Mouse (Mus musculus) left cerebral cortex, postnatal 14 days (tissue): Measurements from ENCODE around the gene Prr11. TPM values are rescaled to one million over a fixed set of nuclear protein-coding genes. Genes with fewer than 3 reads are reported as not detected.
"Not testable (repeated sequence)": the region's sequence is repeated elsewhere in the genome, so short reads cannot be mapped to it uniquely, and the experiment has no call there.

Experiments used
- DNase-seq, 2 experiments: peaks; one replicate each; pipeline ENCODE4 v3.0.0; 2021 to 2022; ENCODE audit warnings: low spot score in 2 of 2, mixed read lengths in 1 of 2
- intact Hi-C: fragments of 180-260 bp; cut with DNase I; formaldehyde crosslinking; loops from one replicate; pipeline ENCODE4 v1.15.1; 2025
- microRNA-seq, 2 experiments: library from miRNA; unstranded; fragments of <30 nt; microRNA quantifications; one replicate each; pipeline ENCODE4 v1.2.0; 2022
- total RNA-seq, 2 experiments: library from RNA; stranded (reverse); gene quantifications; 2 replicates each; pipeline ENCODE4 v1.2.3; 2021

Prr11 gene
- total RNA-seq, 2 experiments from 2014 or later, result 0.53 to 0.75 TPM

GRCm38 (mm10) chr11:87060410-87060809 lies 48.1 kb downstream of the Prr11 start:
- DNase-seq, result no peak
- intact Hi-C loops, result no loop called here

GRCm38 (mm10) chr11:87056286-87056685 lies 52.2 kb downstream of the Prr11 start:
- intact Hi-C loops, result no loop called here
- no peak for DNase-seq

GRCm38 (mm10) chr11:87048900-87049299 lies 59.6 kb downstream of the Prr11 start:
- DNase-seq, intact Hi-C loops: not testable (repeated sequence)

- DNase-seq, result no peak
- intact Hi-C loops, result no loop called here
These were observed 61.5 kb downstream of the Prr11 start for GRCm38 (mm10) chr11:87046968-87047367.

GRCm38 (mm10) chr11:87043052-87043451 lies 65.5 kb downstream of the Prr11 start:
- DNase-seq, result no peak
- intact Hi-C loops, result no loop called here

- intact Hi-C loops, result no loop called here
- no peak for DNase-seq
These were observed 69.1 kb downstream of the Prr11 start for GRCm38 (mm10) chr11:87039307-87039963.

Small RNAs within 50 kb of the gene (microRNA-seq; reads per million reads assigned to microRNA genes)
- 213 to 1,071 reads per million in 2 experiments for gene Mir301

Other genes starting within 250 kb of the Prr11 start
- 10 to 100 TPM; 37.9 to 41.1 TPM for gene Ypel2, start 115.0 kb downstream of the Prr11 start, total RNA-seq
- 10 to 100 TPM; 49.0 to 49.9 TPM for gene Gdpd1, start 34.6 kb downstream of the Prr11 start, total RNA-seq
- 10 to 100 TPM; 14.6 to 15.0 TPM for gene Smg8, start 21.9 kb downstream of the Prr11 start, total RNA-seq
- 10 to 100 TPM; 12.0 to 14.2 TPM for gene Ska2, start 526 bp upstream of the Prr11 start, total RNA-seq
- 100 to 1,000 TPM; 198 to 209 TPM for gene Trim37, start 18.4 kb upstream of the Prr11 start, total RNA-seq